Mouse (Mus musculus): ENCODE measurements around the gene Ppp4r1.

- TF ChIP-seq CTCF (IDR thresholded peaks at IDR 0.05; ENCODE audit: low read depth) (no peak), EP300 (IDR thresholded peaks at IDR 0.05; ENCODE audit: low read depth) (no peak)
These were observed 51.5 kb downstream of the Ppp4r1 start for GRCm38 (mm10) chr17:65833891-65834290.
